12 mouse cellular contexts compared by ENCODE assay signal in the genomic region with DNA sequence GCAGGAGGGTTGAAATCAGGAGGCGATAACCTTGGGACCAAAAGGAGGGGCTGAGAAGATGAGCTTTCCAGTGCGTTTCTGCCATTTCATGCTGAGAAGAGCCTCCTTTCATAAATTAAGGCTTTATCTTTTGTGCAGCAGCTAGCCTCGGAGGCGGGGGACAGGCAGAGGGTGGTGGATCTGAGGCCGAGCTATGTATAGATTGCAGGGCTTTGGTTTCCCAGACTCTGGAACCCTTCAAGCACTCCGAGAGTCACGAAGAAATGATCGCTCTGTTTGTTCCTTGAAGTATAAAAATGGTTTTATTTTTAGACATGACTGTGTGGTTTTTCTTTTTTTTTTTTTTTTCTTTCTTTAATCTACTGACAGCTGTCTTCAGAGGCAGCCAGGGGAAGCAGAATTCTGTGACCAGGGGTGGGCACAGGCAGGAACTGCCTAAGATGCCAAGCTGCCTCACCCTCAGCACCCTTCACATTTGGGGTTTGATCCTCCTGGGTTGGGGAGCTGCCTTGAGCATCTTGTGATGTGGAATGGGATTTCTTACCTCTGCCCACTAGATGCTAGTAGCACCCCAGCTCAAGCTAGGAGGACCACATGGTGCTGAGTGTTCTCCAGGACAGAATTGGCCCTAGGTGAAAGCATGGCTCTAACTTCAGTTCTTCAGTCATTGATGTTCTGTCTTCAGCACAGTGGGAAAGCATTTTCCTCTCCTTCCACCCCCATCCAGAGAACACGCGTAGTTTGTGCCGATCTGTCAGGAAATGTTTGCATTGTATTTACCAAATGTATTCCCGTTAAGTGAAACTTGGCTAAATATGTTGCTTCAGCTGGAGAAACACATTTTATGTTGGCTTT.
DNase-seq lines count a peak whose midpoint lies in the region; ATAC-seq lines count a peak whose summit lies in the region.
"Had no signal": no experiment of that assay in that cellular context is flagged by ENCODE, and none has a peak within 500 bp of the region (broad histone marks: within the 10 kb centered on the region; RNA-seq: fewer than 3 reads in every experiment).

No protein-coding gene starts in this region.

- H3K9ac ChIP-seq in heart, embryonic 13.5 days = no peak overlapping the region
- H3K9ac ChIP-seq in midbrain, embryonic 16.5 days (ENCODE audit: low read depth, low read length) = no peak overlapping the region
- H3K9ac ChIP-seq: embryonic facial prominence, embryonic 13.5 days had no signal

- no peaks in the 10 kb centered on the region for H3K27me3 ChIP-seq in heart, embryonic 13.5 days (replicated peaks)
- no peaks in the 10 kb centered on the region for H3K27me3 ChIP-seq in midbrain, embryonic 16.5 days (ENCODE audit: control insufficient read depth, insufficient read depth, low read depth, low read length)
- H3K27me3 ChIP-seq: embryonic facial prominence, embryonic 13.5 days had no signal

- H3K9me3 ChIP-seq in heart, embryonic 13.5 days = no peaks in the 10 kb centered on the region
- no peaks in the 10 kb centered on the region for H3K9me3 ChIP-seq in midbrain, embryonic 16.5 days (replicated peaks; ENCODE audit: control insufficient read depth, low read length, poor library complexity, severe bottlenecking)
- H3K9me3 ChIP-seq: embryonic facial prominence, embryonic 13.5 days had no signal

- WGBS in heart, embryonic 13.5 days = 48% methylated on average over 12 of the region's 12 CpGs
- WGBS in midbrain, embryonic 16.5 days = 57% methylated on average over 12 of the region's 12 CpGs

- H3K27ac ChIP-seq in heart, embryonic 13.5 days (replicated peaks) = no peak overlapping the region
- H3K27ac ChIP-seq in midbrain, embryonic 16.5 days (ENCODE audit: low read length) = peak overlapping the region; percentile 63
- H3K27ac ChIP-seq: embryonic facial prominence, embryonic 13.5 days; macrophage had no signal

- peak overlapping the region; percentile 16; the same call in 1 of the 2 replicates for H3K4me2 ChIP-seq in heart, embryonic 13.5 days
- H3K4me2 ChIP-seq in midbrain, embryonic 16.5 days (ENCODE audit: low read length) = no peak overlapping the region
- H3K4me2 ChIP-seq: embryonic facial prominence, embryonic 13.5 days had no signal

- no peak for DNase-seq in heart, postnatal 14 days
- peak; percentile 89 for DNase-seq in brain, adult 2 months (ENCODE audit: low read depth, low spot score)
- DNase-seq in frontal cortex, postnatal 36 days (ENCODE audit: low spot score in 2 of 2) = peak; percentile 61 to 77
- no peak for DNase-seq in gastrocnemius, adult 8-10 months (ENCODE audit: low spot score in 2 of 2)
- no peak for DNase-seq in spleen, adult 12 weeks (ENCODE audit: low spot score)
- no peak for DNase-seq in adrenal gland, postnatal 36 days
- DNase-seq: kidney, adult 11 months had no signal

- H3K4me1 ChIP-seq in heart, embryonic 13.5 days = peaks cover 10% of the 10 kb centered on the region
- H3K4me1 ChIP-seq in midbrain, embryonic 16.5 days (ENCODE audit: control insufficient read depth, insufficient read depth, low read length) = 0 out of 2 replicates have a peak, but pooled peaks cover 2% of the 10 kb centered on the region
- H3K4me1 ChIP-seq: embryonic facial prominence, embryonic 13.5 days had no signal

- no peak overlapping the region for H3K4me3 ChIP-seq in heart, embryonic 13.5 days
- H3K4me3 ChIP-seq in midbrain, embryonic 16.5 days (ENCODE audit: low read depth, low read length) = no peak overlapping the region
- H3K4me3 ChIP-seq: embryonic facial prominence, embryonic 13.5 days had no signal

- intact Hi-C loops in heart, postnatal 14 days (cut with DNase I) = no loop called here

- no peaks in the 10 kb centered on the region for H3K36me3 ChIP-seq in heart, embryonic 13.5 days
- H3K36me3 ChIP-seq in midbrain, embryonic 16.5 days (ENCODE audit: control insufficient read depth, insufficient read depth, low read length) = no peaks in the 10 kb centered on the region
- H3K36me3 ChIP-seq: embryonic facial prominence, embryonic 13.5 days had no signal

- ATAC-seq in heart, embryonic 13.5 days (ENCODE audit: extremely low read depth, insufficient number of reproducible peaks, low FRiP score, low TSS enrichment) = no peak
- ATAC-seq in midbrain, embryonic 16.5 days = peak; percentile 82
- ATAC-seq: CD4-positive, CD25-positive, alpha-beta regulatory T cell, adult 4 months had no signal

Comparison
In these comparisons a context has a peak if more than half of its experiments do, and no peak if none do; other contexts are left out.
1. DNase-seq: peak in brain, adult 2 months (single experiment) and frontal cortex, postnatal 36 days (2 of 2); none in heart, postnatal 14 days (0 of 2), gastrocnemius, adult 8-10 months (0 of 2), spleen, adult 12 weeks (single experiment) and adrenal gland, postnatal 36 days (0 of 2).